Mouse (Mus musculus) liver, adult 2 months (tissue): ENCODE data around the gene Vwa3a. TPM values are rescaled to one million over a fixed set of nuclear protein-coding genes. Genes with fewer than 3 reads are reported as not detected.
"Not testable (repeated sequence)": the region's sequence is repeated elsewhere in the genome, so short reads cannot be mapped to it uniquely, and the experiment has no call there.

ENCODE experiments used
- DNase-seq: peaks from one replicate; pipeline ENCODE4 v3.0.0-alpha.2; 2011; ENCODE audit warnings: low read depth, low spot score; ENCODE audit errors: extremely low read depth
- H3K27ac ChIP-seq: fragments of 200-500 bp; replicated peaks from 2 replicates; pipeline ENCODE4 v1.5.1; 2012; ENCODE audit warnings: low read depth, mild to moderate bottlenecking, control low read depth, inconsistent platforms, low read length; ENCODE audit not compliant: insufficient read depth
- H3K27me3 ChIP-seq: fragments of 200-500 bp; 2 replicates; pipeline ENCODE4 v1.6.1; 2012; ENCODE audit warnings: mild to moderate bottlenecking, moderate library complexity, low read length, inconsistent platforms; ENCODE audit not compliant: control insufficient read depth, insufficient read depth
- H3K36me3 ChIP-seq: fragments of 200-500 bp; 2 replicates; pipeline ENCODE4 v1.6.1; 2012; ENCODE audit warnings: low read length, inconsistent platforms; ENCODE audit not compliant: control insufficient read depth, insufficient read depth
- H3K4me1 ChIP-seq: fragments of 200-500 bp; 2 replicates; pipeline ENCODE4 v1.6.1; 2011; ENCODE audit warnings: low read length; ENCODE audit not compliant: control insufficient read depth, insufficient read depth
- H3K4me3 ChIP-seq: fragments of 200-500 bp; 2 replicates; pipeline ENCODE4 v1.5.1; 2011; ENCODE audit warnings: low read depth, mild to moderate bottlenecking, control low read depth, low read length, moderate library complexity; ENCODE audit not compliant: insufficient read depth
- H3K79me2 ChIP-seq: fragments of 200-500 bp; 2 replicates; pipeline ENCODE4 v1.6.1; 2012; ENCODE audit warnings: inconsistent platforms, mild to moderate bottlenecking, low read length, moderate library complexity; ENCODE audit not compliant: control insufficient read depth, insufficient read depth
- H3K9ac ChIP-seq: fragments of 200-500 bp; 2 replicates; pipeline ENCODE4 v1.6.1; 2012; ENCODE audit warnings: low read depth, mild to moderate bottlenecking, control low read depth, inconsistent platforms, low read length
- CTCF ChIP-seq: fragments of 200-500 bp; IDR thresholded peaks from 2 replicates; pipeline ENCODE4 v1.5.1; 2011; ENCODE audit warnings: low read depth, low read length, control low read depth
- POLR2A ChIP-seq: fragments of 200-500 bp; IDR thresholded peaks from 2 replicates; pipeline ENCODE4 v1.6.1; 2011; ENCODE audit warnings: low read length, control low read depth; ENCODE audit not compliant: insufficient read depth; ENCODE audit errors: extremely low read depth
- WGBS: fragments of 180-500 bp; shearing (Covaris S2); methylation state at CpG from one replicate; pipeline ENCODE4 v1.1.7; 2018; 5-methylcytosine and 5-hydroxymethylcytosine counted together
- polyA plus RNA-seq: library from polyadenylated mRNA; depleted of rRNA; stranded (reverse); fragments of >200 nt; gene quantifications from 2 replicates; pipeline ENCODE4 v1.2.3, GENCODE M21; 2012
- total RNA-seq: library from RNA; depleted of rRNA; stranded (reverse); fragments of >200 nt; gene quantifications from 2 replicates; pipeline ENCODE4 v1.2.3, GENCODE M21; 2014

The Vwa3a gene
- total and polyA plus RNA-seq, 2 experiments = under 0.01 TPM; not detected in 1

DNA sequence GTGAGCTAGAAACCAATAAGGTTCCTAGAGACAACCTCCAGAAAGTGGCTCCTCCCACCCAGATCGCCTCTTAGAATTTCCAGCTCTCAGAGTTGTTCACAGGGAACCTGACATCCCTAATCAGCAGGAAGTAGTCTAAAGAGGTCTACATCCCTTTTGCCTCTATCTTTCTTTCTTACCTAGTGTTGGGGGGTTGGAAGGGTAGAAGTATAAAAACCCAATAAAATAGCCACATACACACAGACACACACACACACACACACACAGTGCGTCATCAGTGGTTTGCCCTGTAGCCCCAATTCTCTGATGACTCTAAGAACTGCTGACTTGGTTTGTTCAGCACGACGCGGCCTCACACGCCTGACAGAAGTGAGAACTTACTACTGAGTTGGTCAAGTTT, 39.5 kb upstream of the Vwa3a start:
- Histone ChIP-seq H3K9ac (no peak overlapping the region), H3K27ac (no peak overlapping the region), H3K27me3 (no peaks in the 10 kb centered on the region), H3K36me3 (no peaks in the 10 kb centered on the region), H3K79me2 (peaks cover 15% of the 10 kb centered on the region; the same call in 1 of the 2 replicates), H3K4me1 (no peaks in the 10 kb centered on the region), H3K4me3 (no peak overlapping the region)
- TF ChIP-seq CTCF (no peak), POLR2A (no peak)
- no peak for DNase-seq
- 90% methylated on average over 6 of the region's 6 CpGs for WGBS

DNA sequence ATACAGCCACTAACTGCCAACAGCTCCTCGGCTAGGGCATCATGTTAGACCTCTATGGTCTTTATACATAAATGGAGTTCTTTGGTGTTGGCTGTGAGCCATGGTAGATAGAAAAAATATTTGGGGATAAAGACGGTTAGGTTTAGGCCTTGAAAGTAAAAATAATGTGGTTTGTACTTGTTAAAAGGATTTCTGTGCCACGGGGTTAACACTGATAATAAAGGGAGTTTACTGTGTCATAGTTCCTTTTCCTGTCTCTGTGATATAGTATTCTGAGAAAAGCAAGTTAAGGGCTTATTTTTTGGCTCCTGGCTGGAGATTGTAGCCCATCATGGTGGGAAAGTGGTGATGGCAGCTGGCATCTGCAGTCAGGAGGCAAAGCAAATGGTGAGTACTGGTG, 35.2 kb upstream of the Vwa3a start:
- Histone ChIP-seq H3K79me2 (peaks cover 16% of the 10 kb centered on the region; the same call in 1 of the 2 replicates), H3K4me1 (no peaks in the 10 kb centered on the region; the same call in 1 of the 2 replicates), H3K27me3 (no peaks in the 10 kb centered on the region), H3K36me3 (no peaks in the 10 kb centered on the region), H3K4me3 (no peak overlapping the region), H3K9ac (no peak overlapping the region), H3K27ac (no peak overlapping the region)
- DNase-seq = no peak
- 78% methylated on average over 3 of the region's 3 CpGs for WGBS
- TF ChIP-seq POLR2A (no peak), CTCF (no peak)

GRCm38 (mm10) chr7:120712071-120712470, 27.0 kb upstream of the Vwa3a start:
- Histone ChIP-seq H3K27ac (no peak overlapping the region), H3K27me3 (no peaks in the 10 kb centered on the region), H3K9ac (no peak overlapping the region), H3K36me3 (no peaks in the 10 kb centered on the region), H3K4me1 (no peaks in the 10 kb centered on the region), H3K79me2 (peaks cover 15% of the 10 kb centered on the region; the same call in 1 of the 2 replicates), H3K4me3 (no peak overlapping the region)
- no peak for DNase-seq
- TF ChIP-seq POLR2A (no peak), CTCF (no peak)
- WGBS = 98% methylated on average over 2 of the region's 2 CpGs

DNA sequence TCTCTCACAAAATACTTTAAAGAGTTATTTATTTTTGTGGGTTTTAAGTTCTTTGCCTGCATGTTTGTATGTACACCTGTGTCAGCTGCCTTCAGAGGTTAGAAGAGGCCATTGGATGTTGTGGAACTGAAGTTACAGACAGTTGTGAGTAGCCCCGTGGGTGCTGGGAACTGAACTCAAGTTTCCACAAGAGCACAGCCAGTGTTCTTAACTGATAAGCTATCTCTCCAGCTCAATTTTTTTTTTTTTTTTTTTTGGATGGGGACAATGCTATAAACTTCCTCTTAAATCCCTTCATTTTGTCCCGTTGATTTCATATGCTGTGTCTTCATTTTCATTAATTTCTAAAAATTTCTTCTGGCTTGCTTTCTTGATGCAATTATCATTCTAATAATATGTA, 25.9 kb upstream of the Vwa3a start:
- DNase-seq = no peak
- Histone ChIP-seq H3K27ac (no peak overlapping the region), H3K36me3 (no peaks in the 10 kb centered on the region), H3K9ac (no peak overlapping the region), H3K4me3 (no peak overlapping the region), H3K4me1 (no peaks in the 10 kb centered on the region), H3K79me2 (peaks cover 11% of the 10 kb centered on the region; the same call in 1 of the 2 replicates), H3K27me3 (no peaks in the 10 kb centered on the region)
- TF ChIP-seq CTCF = no peak
- TF ChIP-seq POLR2A = no peak
- WGBS = 82% methylated on average over 2 of the region's 2 CpGs

DNA sequence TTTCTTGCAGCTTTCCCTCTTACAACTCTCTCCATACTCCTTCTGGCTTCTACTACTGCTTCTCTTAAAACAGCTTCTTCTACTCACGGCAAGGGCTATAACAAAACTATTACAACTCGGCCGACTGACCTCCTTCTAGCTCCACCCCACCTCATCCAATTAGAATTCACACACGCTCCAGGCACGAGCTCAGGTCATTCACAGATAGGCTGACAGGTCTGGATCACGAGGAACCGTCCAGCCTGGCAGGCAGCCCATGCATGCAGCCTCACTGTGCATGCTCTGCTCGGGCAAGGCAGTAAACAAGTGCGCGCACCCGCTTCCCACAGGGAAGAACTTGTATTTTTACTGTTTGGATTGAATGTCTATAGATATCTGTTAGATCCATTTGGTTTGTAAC, 25.2 kb upstream of the Vwa3a start:
- not testable (repeated sequence) for H3K4me1 ChIP-seq, H3K36me3 ChIP-seq, H3K27me3 ChIP-seq, H3K27ac ChIP-seq, H3K9ac ChIP-seq, H3K4me3 ChIP-seq
- WGBS = 84% methylated on average over 11 of the region's 11 CpGs
- H3K79me2 ChIP-seq = peaks cover 11% of the 10 kb centered on the region; the same call in 1 of the 2 replicates
- DNase-seq = peak; percentile 39

DNA sequence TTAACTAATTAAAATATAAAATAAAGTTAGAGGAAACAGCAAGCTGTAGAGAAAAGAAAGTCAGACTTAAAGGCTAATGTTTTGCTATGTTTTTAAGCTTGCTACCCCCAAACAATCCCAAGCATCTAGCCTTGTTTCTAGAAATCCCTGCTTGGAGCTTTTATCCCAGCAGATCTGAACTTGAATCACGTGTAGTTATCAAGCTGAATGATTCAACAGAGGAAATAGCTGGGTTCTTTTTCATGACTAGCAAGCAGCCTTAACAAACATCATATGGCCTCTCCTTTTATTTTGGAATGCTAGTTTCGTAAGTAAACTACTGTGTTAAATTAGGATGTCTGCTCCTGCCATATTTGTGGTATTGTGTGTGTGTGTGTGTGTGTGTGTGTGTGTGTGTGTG, 21.9 kb upstream of the Vwa3a start:
- no peaks in the 10 kb centered on the region for H3K36me3 ChIP-seq
- no peaks in the 10 kb centered on the region; the same call in 1 of the 2 replicates for H3K4me1 ChIP-seq
- no peaks in the 10 kb centered on the region for H3K27me3 ChIP-seq
- peaks cover 5% of the 10 kb centered on the region; the same call in 1 of the 2 replicates for H3K79me2 ChIP-seq
- DNase-seq = no peak
- H3K27ac ChIP-seq = no peak overlapping the region
- no peak for TF ChIP-seq CTCF
- no peak overlapping the region for H3K9ac ChIP-seq
- no peak overlapping the region for H3K4me3 ChIP-seq
- 82% methylated on average over 2 of the region's 2 CpGs for WGBS
